Mouse (Mus musculus) left cerebral cortex, adult 8-10 months (tissue): ENCODE measurements at regions not wholly inside any gene's neighbourhood (a gene's known extent, or its start where the extent isn't known, plus 50 kb on each side); places are given as distances from the start of the nearest gene placed in this dataset.
"Not testable (repeated sequence)": the region's sequence is repeated elsewhere in the genome, so short reads cannot be mapped to it uniquely, and the experiment has no call there.

Experiments
- DNase-seq, 2 experiments: peaks; one replicate each; pipeline ENCODE4 v3.0.0; 2022; ENCODE audit warnings: low spot score in 2 of 2

GRCm38 (mm10) chr10:14875216-14875615 lies 157.2 kb upstream of the Gje1 start:
- no peak for DNase-seq

GRCm38 (mm10) chr10:14861241-14861640 lies 143.2 kb upstream of the Gje1 start:
- DNase-seq, result no peak

GRCm38 (mm10) chr10:14860126-14860638 lies 142.2 kb upstream of the Gje1 start:
- no peak for DNase-seq

- not testable (repeated sequence) for DNase-seq
These were observed 128.6 kb upstream of the Gje1 start for GRCm38 (mm10) chr10:14846601-14847000.

GRCm38 (mm10) chr10:14845058-14845457 lies 127.0 kb upstream of the Gje1 start:
- peak in 1 of 2 experiments; percentile 5 for DNase-seq
